Mouse (Mus musculus) large intestine, adult 2 months (tissue): ENCODE data around the gene Cd247. TPM values are rescaled to one million over a fixed set of nuclear protein-coding genes. Genes with fewer than 3 reads are reported as not detected.
"Not testable (repeated sequence)": the region's sequence is repeated elsewhere in the genome, so short reads cannot be mapped to it uniquely, and the experiment has no call there.

Source experiments
- DNase-seq: peaks from one replicate; pipeline ENCODE4 v3.0.0-alpha.2; 2012; ENCODE audit warnings: low read depth, low spot score
- WGBS: fragments of 180-500 bp; shearing (Covaris S2); methylation state at CpG from one replicate; pipeline ENCODE4 v1.1.7; 2018; 5-methylcytosine and 5-hydroxymethylcytosine counted together
- polyA plus RNA-seq: library from polyadenylated mRNA; depleted of rRNA; stranded (reverse); fragments of >200 nt; gene quantifications from 2 replicates; pipeline ENCODE4 v1.2.3, GENCODE M21; 2012; rRNA removed

Gene Cd247
- polyA plus RNA-seq: 5.2 and 6.7 TPM in 2 replicates

DNA sequence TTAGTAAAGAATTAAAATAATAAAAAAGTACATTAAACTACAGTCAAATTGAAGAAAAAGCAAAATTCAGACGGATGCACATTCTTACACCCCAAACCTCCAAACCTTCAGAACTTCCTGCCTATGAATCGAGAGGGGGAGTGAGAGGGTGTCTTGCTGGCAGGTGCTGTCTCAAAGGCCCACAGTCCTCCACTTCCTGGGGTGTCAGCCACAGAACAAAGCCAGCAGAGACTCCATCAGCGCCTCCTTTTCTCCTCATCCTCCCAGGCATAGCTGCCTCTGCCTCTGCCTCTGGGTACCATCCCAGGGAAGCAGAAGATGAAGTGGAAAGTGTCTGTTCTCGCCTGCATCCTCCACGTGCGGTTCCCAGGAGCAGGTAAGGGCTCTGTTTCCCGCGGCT, at the start of gene Cd247:
Gene Cd247, plus strand, starts transcription at position 171 of the 400 bp plus-strand sequence.
- WGBS: 85% methylated on average over 8 of the region's 8 CpGs
- no peak for DNase-seq

DNA sequence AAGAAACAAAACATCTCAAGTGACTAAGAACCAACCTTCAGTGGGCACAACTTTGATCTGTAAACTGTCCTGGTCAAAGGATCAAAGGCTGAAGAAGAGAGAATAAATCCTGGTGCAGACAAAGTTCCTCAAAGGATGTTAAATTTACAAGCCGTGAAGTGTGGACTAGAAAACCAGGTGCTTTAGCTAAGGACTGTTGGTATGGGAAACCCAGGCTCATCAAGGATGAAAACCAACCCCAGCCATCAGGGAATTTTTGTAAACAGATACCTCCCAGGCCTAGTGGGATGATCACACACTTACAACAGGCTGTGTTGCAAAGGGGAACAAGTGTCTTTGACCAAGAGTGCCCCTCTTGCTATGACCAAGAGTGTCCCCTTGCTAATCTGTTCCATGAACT, 49.5 kb upstream of the Cd247 start:
- WGBS: 58% methylated on average over 1 of the region's 1 CpGs
- no peak for DNase-seq

DNA sequence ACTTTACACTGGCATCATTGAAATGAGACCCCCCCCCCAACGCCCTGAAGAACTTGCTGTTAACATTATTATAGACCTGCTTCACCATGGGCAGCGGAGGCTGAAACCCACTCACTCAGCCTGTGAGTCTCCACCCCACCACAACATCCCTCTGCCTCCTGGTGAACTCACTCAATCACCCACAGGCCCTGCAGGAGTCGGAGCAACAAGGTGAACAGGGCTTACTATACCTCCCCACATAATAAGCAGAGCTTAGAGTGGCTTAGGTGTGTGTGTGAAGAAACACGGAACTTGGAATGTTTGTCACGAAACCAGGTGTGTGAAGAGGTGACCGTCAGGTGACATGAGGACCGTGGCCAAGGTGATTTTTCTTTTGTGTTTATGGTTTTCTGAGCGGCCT, 46.5 kb upstream of the Cd247 start:
- WGBS: 81% methylated on average over 8 of the region's 8 CpGs
- DNase-seq: no peak

DNA sequence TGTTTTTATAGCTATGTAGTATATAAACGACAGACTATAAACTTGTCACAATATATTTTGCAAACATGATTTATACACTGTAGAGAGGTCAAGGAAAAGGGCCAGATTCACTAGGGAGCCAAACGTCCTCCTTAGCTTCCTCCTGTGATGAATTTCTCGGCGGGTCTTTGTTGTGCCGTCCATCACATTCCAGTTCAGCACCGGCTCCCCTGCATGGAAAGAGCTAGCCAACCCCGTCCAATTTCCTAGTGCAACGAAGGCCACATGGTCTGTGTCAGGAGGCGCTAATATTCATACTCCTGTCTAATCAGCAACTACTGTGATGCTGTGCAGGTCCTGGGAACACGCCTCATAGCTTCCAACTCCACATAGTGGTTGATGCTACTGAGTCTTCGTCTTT, 40.4 kb upstream of the Cd247 start:
- 18% methylated on average over 11 of the region's 11 CpGs for WGBS
- DNase-seq: no peak

DNA sequence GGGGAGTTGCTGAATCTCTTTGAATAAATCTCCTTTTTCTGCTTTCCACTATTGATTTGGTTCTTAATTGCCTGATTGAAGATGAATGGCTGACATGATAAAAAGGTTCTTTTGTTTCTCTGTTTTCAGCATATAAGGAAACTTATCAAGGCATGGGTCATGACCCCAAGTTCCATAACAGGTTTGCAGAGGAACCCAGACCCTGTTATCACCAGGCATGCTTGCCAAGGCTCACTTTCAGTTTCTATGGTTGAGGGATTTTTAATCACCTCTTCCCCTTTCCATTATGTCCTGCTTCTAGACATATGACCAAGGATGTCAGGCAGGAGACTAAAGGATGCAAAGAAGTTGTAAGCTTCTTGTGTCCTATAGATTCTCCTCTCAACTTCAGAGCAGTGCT, 37.3 kb upstream of the Cd247 start:
- DNase-seq: no peak

DNA sequence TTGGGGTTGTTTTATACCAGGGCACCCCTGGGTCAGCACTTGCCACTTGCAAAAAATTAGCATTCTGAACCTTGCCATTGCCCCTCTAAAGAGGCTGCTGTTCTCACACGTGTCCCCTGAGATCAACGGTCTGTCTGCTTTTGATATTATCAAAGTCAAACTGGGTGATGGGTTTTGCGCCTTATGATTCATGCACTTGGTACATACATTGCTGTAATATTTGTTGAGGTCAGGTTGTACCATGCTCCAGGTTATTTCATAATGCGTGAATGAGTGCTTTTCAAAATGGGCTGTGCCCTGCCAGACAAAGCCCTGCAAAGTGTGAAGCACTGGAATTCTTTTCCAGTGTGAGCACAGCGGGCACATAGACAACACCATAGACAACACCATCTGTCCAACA, 36.6 kb upstream of the Cd247 start:
- 76% methylated on average over 5 of the region's 5 CpGs for WGBS
- DNase-seq: no peak

DNA sequence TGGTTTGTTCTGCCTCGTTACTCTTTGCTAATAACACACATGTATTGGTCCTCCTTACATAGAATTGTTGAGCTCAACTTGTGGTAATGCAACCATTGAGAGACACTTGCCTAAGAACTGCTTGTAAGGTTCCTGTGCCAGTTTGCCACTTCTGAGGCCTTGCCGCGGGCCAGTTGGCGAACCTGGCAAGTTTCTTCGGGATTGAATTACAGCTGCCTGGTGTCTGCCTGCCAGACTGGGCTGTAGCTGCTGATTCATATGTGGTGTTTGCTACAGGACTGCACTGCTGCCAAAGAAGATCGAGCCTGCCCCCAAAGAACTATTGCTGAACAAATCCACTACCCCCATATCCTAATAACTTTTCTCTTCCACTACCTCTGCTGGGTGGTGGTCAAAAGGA, 34.3 kb upstream of the Cd247 start:
- WGBS: 87% methylated on average over 6 of the region's 6 CpGs
- DNase-seq: no peak

DNA sequence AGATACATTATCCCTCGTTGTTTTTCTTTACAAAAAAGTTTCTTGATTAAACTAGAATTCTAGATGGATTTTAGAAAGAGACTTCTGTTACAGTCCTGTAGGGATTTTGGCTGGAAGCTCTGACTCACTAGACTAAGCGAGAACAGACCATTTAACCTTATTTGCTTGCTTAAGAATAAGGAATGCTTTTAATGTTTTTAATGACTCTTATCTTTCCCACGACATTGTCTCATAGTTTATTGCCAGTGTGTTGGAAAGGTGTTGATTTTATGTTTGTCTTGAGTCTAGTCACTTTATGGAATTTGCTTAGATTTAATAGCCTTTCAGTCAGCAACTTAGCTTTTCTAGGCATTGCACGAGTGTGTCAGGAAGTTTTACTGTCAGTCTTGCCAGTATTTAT, 33.3 kb upstream of the Cd247 start:
- WGBS: 14% methylated on average over 4 of the region's 4 CpGs

DNA sequence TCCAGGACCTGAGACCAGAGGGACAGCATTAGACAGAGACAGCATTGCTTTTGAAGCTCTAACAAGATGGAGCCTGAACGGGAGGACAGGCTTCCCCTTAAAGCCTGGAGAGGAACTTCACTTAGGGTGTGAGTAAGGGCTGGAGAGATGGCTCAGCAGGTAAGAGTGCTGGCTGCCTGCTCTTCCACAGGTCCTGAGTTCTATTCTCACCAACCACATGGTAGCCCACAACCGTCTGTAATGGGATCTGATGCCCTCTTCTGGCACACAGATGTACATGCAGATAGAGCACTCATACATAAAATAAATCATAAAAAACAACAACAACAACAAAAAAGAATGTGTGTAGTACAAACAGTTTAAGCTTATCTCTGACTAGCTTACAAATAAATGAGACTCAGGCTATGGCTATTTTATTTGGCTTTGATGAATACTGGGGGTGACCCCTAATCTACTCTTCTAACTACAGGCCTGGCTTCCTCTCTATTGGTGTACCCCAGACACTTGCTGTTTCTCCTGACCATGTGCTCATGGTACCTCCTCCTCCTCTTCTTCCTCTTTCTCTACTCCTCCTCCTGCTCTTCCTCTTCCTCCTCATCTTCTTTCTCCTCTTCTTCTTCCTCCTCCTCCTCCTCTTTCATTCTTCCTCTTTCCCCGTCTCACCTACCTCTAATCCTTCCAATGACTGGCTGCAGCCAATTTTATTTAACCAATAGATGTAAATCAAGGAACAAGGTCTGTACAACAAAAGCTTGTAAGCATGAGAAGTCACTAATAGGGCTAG, 26.8 kb upstream of the Cd247 start:
- no peak for DNase-seq
- 86% methylated on average over 3 of the region's 3 CpGs for WGBS

More for the DNA sequence above, 33.3 kb upstream of the Cd247 start:
- no peak for DNase-seq

DNA sequence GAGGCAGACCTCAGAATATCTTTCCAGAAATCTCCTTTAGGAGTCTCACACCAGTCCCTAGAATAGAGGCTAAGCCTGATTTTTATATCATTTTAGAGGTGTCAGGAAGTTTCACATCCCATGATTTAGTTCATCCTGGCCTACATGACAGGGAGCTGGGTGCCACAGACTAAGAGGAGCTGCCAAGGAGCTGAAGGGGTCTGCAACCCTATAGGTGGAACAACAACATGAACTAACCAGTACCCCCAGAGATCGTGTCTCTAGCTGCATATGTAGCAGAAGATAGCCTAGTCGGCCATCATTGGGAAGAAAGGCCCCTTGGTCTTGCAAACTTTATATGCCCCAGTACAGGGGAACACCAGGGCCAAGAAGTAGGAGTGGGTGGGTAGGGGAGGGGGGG, 26.0 kb upstream of the Cd247 start:
- not testable (repeated sequence) for DNase-seq
- WGBS: 27% methylated on average over 2 of the region's 2 CpGs

DNA sequence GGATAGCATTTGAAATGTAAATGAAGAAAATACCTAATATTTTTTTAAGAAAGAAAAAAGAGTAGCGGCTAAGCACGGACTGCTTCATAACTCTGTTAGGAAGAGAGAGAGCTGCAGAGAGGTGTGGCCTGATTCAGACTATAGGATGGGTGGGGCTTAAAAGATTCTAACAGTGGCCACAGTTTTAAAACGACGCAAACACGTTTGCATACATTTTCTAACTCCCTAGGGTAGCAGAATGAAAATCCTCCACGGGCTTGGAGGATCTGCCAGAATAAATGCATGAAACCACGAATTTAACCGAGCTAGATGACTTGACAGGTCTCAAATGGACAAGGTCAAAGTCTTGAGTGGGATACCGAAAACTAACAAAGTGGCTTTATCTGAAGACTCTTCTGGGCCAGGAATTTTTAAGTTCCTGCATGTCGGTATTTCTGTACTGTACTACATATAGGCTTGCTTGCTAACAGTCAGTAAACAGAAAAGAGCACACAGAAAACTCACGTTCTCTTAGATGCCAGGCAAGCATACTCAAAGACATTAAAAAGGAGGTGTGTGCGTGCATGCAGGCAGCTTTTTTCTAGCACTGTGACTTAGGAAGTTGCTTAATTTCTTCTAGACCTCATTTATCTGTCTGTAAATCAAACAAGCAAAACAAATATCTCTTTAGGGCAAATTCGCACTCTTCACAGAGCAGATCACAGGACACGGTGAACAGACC, 25.4 kb upstream of the Cd247 start:
- DNase-seq: no peak
- 5% methylated on average over 14 of the region's 14 CpGs for WGBS

DNA sequence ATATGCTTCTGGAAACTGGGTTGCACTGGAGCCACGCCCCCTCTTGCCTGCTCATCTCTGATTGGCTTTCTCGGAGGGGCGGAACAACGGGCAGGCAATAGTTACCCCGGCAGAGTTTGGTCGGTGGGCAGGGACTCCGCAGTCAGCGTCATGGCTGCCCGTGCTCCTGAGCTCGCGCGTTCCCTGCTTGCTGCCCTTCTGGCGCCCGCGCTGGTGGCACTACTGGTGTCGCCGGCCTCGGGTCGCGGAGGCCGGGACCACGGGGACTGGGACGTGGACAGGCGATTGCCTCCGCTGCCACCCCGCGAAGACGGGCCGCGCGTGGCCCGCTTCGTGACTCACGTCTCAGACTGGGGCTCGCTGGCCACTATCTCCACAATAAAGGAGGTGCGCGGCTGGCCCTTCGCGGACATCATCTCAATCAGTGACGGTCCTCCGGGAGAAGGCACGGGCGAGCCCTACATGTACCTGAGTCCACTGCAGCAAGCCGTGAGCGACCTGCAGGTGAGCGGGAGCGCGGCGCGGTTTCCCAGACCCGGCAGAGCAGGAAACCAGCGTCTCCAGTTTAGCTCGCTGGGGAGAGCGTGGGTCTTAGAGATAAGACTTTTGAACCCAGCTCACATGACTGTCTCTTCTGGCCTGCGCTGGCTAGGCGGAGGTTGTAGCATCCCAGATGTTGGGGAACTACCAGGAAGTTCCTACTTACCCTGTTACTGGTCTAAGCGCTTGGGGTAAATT, 24.7 kb upstream of the Cd247 start, which contains the start of gene Creg1:
Gene Creg1, plus strand, starts transcription at position 112 of the 738 bp plus-strand sequence.
- peak; percentile 81 for DNase-seq
- under 1% methylated on average over 57 of the region's 57 CpGs for WGBS

DNA sequence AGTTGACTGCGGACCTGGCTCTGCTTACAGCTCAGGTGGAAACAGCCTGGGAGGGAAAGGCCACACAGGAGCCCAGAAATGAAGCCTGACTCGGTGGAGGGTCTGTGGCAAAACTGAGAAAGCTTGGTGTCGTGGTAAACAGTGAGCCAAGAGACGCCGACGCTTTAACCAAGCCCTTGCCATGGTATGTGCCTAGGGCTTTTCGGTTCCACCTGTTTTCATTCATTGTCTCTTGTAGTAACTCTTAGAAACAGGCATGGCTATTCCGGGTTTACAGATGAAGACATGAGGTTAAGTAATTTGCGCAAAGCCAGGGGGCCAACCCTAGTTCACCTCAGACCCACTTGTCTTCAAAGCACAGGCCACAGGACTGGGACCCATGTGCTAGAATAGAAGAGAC, 23.9 kb upstream of the Cd247 start:
- DNase-seq: no peak
- WGBS: 48% methylated on average over 9 of the region's 9 CpGs

DNA sequence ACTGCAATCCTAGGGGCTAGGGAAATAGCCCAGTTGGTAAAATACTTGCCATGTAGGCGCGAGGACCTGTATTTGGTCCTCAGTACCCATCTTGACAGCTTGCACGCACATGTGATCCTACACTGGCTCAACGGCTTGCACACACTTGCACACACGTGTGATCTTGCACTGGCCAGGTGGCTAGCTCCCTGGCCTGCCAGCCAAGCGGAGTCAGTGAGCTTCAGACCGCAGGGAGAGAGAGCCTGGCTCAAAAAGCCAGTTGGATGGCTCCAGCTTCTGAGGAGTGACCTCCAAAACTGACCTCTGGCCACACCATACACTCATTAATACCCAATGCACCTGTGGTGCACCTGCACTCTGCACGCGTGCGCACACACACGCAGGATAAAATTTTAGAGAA, 23.4 kb upstream of the Cd247 start:
- DNase-seq: no peak
- 88% methylated on average over 11 of the region's 11 CpGs for WGBS

DNA sequence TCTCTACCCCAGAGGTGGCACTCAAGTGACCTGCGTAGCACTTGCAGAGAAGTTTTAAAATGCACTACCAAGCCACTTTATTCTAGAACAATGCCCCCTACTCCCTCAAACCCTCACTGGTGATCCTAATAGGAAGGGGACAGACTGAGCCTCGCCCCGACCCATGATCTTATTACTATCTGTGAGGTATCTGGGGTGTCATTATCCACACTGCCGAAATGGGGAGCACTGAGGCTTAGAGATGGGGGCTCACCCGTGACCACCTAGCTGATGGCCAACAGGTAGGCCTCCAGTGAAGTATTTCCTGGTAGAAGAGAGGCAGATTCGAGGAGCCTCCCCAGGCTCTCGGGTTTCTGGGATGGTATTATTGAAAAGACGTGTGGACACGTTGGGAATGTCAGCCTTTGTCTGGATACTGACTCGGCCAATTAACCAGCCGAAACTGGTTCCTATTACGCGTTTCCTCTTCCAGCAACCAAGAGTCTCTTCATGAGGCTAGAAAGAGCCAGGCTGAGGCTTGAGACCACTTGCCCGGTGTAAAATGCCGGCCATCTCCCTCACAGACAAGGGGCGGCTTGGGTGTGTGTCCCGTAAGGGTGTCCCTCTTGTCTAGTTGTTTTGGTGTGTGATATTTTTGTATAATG, 22.7 kb upstream of the Cd247 start:
- whole genome bisulfite sequencing: 92% methylated on average over 17 of the region's 17 CpGs
- no peak for DNase-seq

DNA sequence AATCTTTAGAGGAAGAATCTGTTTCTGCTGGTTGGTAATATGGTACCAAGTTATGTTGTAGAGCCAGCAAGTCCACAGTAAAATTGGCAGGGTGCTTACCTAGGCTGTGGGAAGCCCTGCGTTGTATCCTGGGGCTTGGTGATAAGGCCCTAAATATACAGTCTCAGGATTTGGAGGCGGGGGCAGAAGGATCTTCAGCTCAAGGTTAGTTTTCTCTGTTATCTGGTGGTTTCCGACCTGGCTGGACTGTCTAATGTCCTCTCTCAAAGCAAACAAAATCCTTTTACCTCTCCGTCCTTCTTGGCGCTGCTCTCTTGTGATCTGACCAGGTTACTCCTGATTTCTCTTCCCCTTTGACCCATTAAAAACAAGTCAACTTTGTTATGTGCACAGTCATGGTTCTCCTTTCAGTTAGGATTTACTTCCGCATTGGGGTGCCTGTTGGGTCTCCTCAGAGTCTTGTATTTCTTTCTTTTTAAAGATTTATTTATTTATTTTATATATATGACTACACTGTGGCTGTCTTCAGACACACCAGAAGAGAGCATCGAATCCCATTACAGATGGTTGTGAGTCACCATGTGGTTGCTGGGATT, 22.1 kb upstream of the Cd247 start:
- 84% methylated on average over 7 of the region's 7 CpGs for WGBS
- DNase-seq: no peak

DNA sequence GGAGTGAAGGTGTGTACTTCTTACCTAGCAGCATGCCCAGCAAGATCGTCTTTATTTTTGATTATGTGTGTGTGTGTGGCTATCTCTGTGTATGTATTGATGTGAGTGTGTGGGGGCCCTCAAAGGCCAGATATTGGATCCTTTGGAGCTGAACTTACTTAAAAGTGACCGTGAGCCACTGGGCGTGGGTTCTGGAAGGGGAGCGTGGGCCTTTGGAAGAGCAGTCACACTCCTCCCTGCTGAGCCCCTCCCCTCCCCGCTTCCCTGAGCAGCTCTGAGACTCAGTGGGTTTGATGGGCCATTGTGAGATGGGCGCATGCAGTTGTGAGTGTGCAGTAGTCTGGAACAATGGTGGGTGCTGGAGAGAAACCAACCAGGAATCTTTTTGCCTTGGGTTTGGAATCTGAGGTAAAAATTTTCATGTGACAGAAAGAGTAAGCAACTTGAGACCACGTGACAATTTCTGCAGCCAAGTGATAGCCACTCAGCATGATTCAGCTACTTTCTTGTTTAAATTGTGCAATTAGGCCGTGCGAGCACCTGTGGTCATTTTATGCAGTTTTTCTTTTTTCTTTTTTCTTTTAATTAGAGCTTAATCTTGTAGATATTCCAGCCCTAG, 19.5 kb upstream of the Cd247 start:
- WGBS: 64% methylated on average over 9 of the region's 9 CpGs
- DNase-seq: no peak

DNA sequence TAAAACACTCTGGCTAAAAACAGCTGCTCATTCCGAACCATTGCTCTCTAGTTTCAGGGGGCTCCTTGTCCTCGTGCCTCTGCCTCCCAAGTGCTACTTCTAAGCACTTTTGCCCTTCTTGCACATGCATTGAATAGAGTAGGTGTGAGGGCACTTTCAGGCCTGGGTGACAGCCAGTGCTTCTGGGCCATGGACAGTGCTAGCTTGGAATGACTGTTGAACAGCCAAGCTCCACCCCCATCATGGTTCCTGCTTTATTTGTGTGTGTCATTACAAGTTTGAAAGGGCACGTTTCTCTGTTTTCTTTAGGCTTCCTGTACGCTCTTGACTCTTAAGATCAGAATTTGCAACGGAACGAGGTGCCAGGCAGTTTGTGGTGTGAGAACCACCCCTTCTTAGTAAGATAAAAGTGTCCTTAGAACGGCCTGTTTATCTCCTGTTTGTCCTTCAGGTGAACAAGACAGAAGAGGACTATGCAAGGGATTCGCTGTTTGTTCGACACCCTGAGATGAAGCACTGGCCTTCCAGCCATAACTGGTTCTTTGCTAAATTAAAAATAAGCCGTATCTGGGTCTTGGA, 18.2 kb upstream of the Cd247 start:
- WGBS: 85% methylated on average over 10 of the region's 10 CpGs
- no peak for DNase-seq

DNA sequence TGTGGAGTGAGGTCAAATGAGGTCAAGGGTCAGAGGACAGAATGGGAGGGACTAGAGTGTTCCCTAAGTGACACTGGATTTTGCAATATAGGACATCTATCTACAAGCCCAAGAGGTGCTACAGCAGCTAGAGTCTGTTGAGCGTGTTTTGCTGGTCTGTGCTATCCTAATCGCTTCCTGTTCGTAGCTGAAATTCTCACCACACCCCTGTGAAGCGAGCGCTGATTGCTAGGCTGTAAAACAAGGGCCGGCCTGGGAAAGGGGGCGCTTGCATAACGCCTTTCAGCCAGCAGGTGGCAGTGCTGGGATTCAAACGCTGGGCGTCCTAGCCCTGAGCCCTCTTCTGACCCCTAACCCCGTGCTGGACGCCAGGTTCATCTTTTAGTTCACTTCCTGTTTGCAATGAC, 17.0 kb upstream of the Cd247 start:
- DNase-seq: peak; percentile 75
- under 1% methylated on average over 12 of the region's 12 CpGs for WGBS
